Mouse (Mus musculus) midbrain, embryonic 11.5 days (tissue): Measurements from ENCODE around the gene Tyw3. TPM values are rescaled to one million over a fixed set of nuclear protein-coding genes. Genes with fewer than 3 reads are reported as not detected.
A peak's percentile ranks its signal among the peaks of the same experiment; 100 is the strongest.

Experiments
- ATAC-seq: fragments of 200-750 bp; cut with Nextera tagmentation; 2 replicates; pipeline ENCODE4 v1.8.0; 2017; ENCODE audit warnings: moderate TSS enrichment, moderate library complexity; ENCODE audit not compliant: low FRiP score
- DNase-seq: peaks from one replicate; pipeline ENCODE4 v3.0.0; 2015; ENCODE audit warnings: low spot score; ENCODE audit errors: missing footprints
- H3K27ac ChIP-seq: fragments of 300-500 bp; sonication (generic); 2 replicates; pipeline ENCODE4 v1.5.1; 2014; ENCODE audit warnings: low read depth, low read length
- H3K27me3 ChIP-seq: fragments of 300-500 bp; sonication (generic); 2 replicates; pipeline ENCODE4 v1.6.1; 2014; ENCODE audit warnings: mild to moderate bottlenecking, low read length, moderate library complexity, mixed read lengths; ENCODE audit not compliant: control insufficient read depth, insufficient read depth
- H3K36me3 ChIP-seq: fragments of 300-500 bp; sonication (generic); 2 replicates; pipeline ENCODE4 v1.6.1; 2014; ENCODE audit warnings: mild to moderate bottlenecking, low read length, moderate library complexity, mixed read lengths; ENCODE audit not compliant: control insufficient read depth, insufficient read depth
- H3K4me1 ChIP-seq: fragments of 300-500 bp; sonication (generic); 2 replicates; pipeline ENCODE4 v1.6.1; 2014; ENCODE audit warnings: low read length; ENCODE audit not compliant: control insufficient read depth, insufficient read depth
- H3K4me2 ChIP-seq: fragments of 300-500 bp; sonication (generic); 2 replicates; pipeline ENCODE4 v1.6.1; 2014; ENCODE audit warnings: mild to moderate bottlenecking, moderate library complexity
- H3K4me3 ChIP-seq: fragments of 300-500 bp; sonication (generic); 2 replicates; pipeline ENCODE4 v1.5.1; 2014; ENCODE audit warnings: low read depth, low read length
- H3K9ac ChIP-seq: fragments of 300-500 bp; sonication (generic); 2 replicates; pipeline ENCODE4 v1.6.1; 2014; ENCODE audit warnings: low read length
- H3K9me3 ChIP-seq: fragments of 300-500 bp; sonication (generic); 2 replicates; pipeline ENCODE4 v1.6.1; 2016; ENCODE audit warnings: low read length; ENCODE audit not compliant: control insufficient read depth
- WGBS: fragments of 180-500 bp; shearing (Covaris S2); extraction: QIAGEN DNeasy Blood & Tissue Kit; methylation state at CpG from one replicate; pipeline ENCODE4 v1.1.7; 2014; 5-methylcytosine and 5-hydroxymethylcytosine counted together
- polyA plus RNA-seq: library from polyadenylated mRNA; unstranded; fragments of >200 nt; fragmentation: Nextera tagmentation; extraction: Ambion mirVana; gene quantifications from 2 replicates; pipeline ENCODE4 v1.2.1, GENCODE M21; 2014

Tyw3 gene
- polyA plus RNA-seq, 1 experiment from 2014 or later = 19.0 TPM

GRCm38 (mm10) chr3:154577895-154578294 lies 19.0 kb downstream of the Tyw3 start:
- no peaks in the 10 kb centered on the region for H3K27me3 ChIP-seq
- WGBS = 96% methylated on average over 8 of the region's 8 CpGs
- DNase-seq = no peak
- ATAC-seq = no peak
- no peaks in the 10 kb centered on the region for H3K4me1 ChIP-seq
- H3K9ac ChIP-seq = no peak overlapping the region
- H3K4me2 ChIP-seq = no peak overlapping the region
- H3K9me3 ChIP-seq = no peaks in the 10 kb centered on the region
- peaks cover 7% of the 10 kb centered on the region for H3K36me3 ChIP-seq
- H3K27ac ChIP-seq = no peak overlapping the region
- no peak overlapping the region for H3K4me3 ChIP-seq

GRCm38 (mm10) chr3:154573666-154574065 lies 23.2 kb downstream of the Tyw3 start:
- no peaks in the 10 kb centered on the region for H3K9me3 ChIP-seq
- H3K9ac ChIP-seq = no peak overlapping the region
- peaks cover 3% of the 10 kb centered on the region; the same call in 1 of the 2 replicates for H3K27me3 ChIP-seq
- peaks cover 6% of the 10 kb centered on the region; the same call in 1 of the 2 replicates for H3K4me1 ChIP-seq
- no peak overlapping the region for H3K4me2 ChIP-seq
- 83% methylated on average over 6 of the region's 6 CpGs for WGBS
- no peak for DNase-seq
- no peaks in the 10 kb centered on the region for H3K36me3 ChIP-seq
- H3K27ac ChIP-seq = no peak overlapping the region
- H3K4me3 ChIP-seq = no peak overlapping the region
- ATAC-seq = no peak

- ATAC-seq (peak; percentile 85), DNase-seq (peak; percentile 98)
- 11% methylated on average over 12 of the region's 12 CpGs for WGBS
- peaks cover 3% of the 10 kb centered on the region; the same call in 1 of the 2 replicates for H3K27me3 ChIP-seq
- H3K4me3 ChIP-seq = no peak overlapping the region
- H3K9me3 ChIP-seq = no peaks in the 10 kb centered on the region
- no peak overlapping the region for H3K9ac ChIP-seq
- no peaks in the 10 kb centered on the region for H3K36me3 ChIP-seq
- H3K27ac ChIP-seq = no peak overlapping the region
- H3K4me2 ChIP-seq = no peak overlapping the region
- H3K4me1 ChIP-seq = peaks cover 6% of the 10 kb centered on the region; the same call in 1 of the 2 replicates
Observed at GRCm38 (mm10) chr3:154572341-154572972, 24.4 kb downstream of the Tyw3 start.

- 6% methylated on average over 12 of the region's 12 CpGs for WGBS
- peak overlapping the region; percentile 33 for H3K4me2 ChIP-seq
- ATAC-seq (no peak), DNase-seq (peak; percentile 92)
- H3K36me3 ChIP-seq = no peaks in the 10 kb centered on the region
- no peak overlapping the region for H3K9ac ChIP-seq
- H3K4me3 ChIP-seq = no peak overlapping the region
- H3K9me3 ChIP-seq = no peaks in the 10 kb centered on the region
- peaks cover 6% of the 10 kb centered on the region; the same call in 1 of the 2 replicates for H3K4me1 ChIP-seq
- H3K27ac ChIP-seq = no peak overlapping the region
- peaks cover 3% of the 10 kb centered on the region; the same call in 1 of the 2 replicates for H3K27me3 ChIP-seq
Observed at GRCm38 (mm10) chr3:154570786-154571185, 26.1 kb downstream of the Tyw3 start.

GRCm38 (mm10) chr3:154570029-154570575 lies 26.8 kb downstream of the Tyw3 start:
- WGBS = 38% methylated on average over 14 of the region's 14 CpGs
- DNase-seq (peak; percentile 87), ATAC-seq (no peak)
- H3K27me3 ChIP-seq = peaks cover 3% of the 10 kb centered on the region; the same call in 1 of the 2 replicates
- H3K4me2 ChIP-seq = peak overlapping the region; percentile 8; the same call in 1 of the 2 replicates
- H3K4me3 ChIP-seq = no peak overlapping the region
- H3K4me1 ChIP-seq = peaks cover 6% of the 10 kb centered on the region; the same call in 1 of the 2 replicates
- H3K9ac ChIP-seq = no peak overlapping the region
- H3K27ac ChIP-seq = no peak overlapping the region
- H3K36me3 ChIP-seq = no peaks in the 10 kb centered on the region
- no peaks in the 10 kb centered on the region for H3K9me3 ChIP-seq

GRCm38 (mm10) chr3:154565437-154565836 lies 31.5 kb downstream of the Tyw3 start:
- Histone ChIP-seq H3K27ac (no peak overlapping the region), H3K4me1 (no peaks in the 10 kb centered on the region), H3K4me2 (no peak overlapping the region), H3K9ac (no peak overlapping the region), H3K27me3 (no peaks in the 10 kb centered on the region), H3K9me3 (no peaks in the 10 kb centered on the region), H3K4me3 (no peak overlapping the region), H3K36me3 (no peaks in the 10 kb centered on the region)
- 79% methylated on average over 3 of the region's 3 CpGs for WGBS
- ATAC-seq (no peak), DNase-seq (peak; percentile 69)

- no peaks in the 10 kb centered on the region for H3K27me3 ChIP-seq
- ATAC-seq = no peak
- H3K27ac ChIP-seq = no peak overlapping the region
- no peaks in the 10 kb centered on the region for H3K4me1 ChIP-seq
- H3K9ac ChIP-seq = no peak overlapping the region
- H3K9me3 ChIP-seq = no peaks in the 10 kb centered on the region
- DNase-seq = peak; percentile 41
- H3K4me2 ChIP-seq = no peak overlapping the region
- no peaks in the 10 kb centered on the region for H3K36me3 ChIP-seq
- WGBS = 94% methylated on average over 3 of the region's 3 CpGs
- no peak overlapping the region for H3K4me3 ChIP-seq
Observed at GRCm38 (mm10) chr3:154562192-154562591, 34.7 kb downstream of the Tyw3 start.

GRCm38 (mm10) chr3:154551035-154551411 lies 45.9 kb downstream of the Tyw3 start:
- ATAC-seq (peak; percentile 73), DNase-seq (peak; percentile 81)
- H3K27me3 ChIP-seq = peaks cover 3% of the 10 kb centered on the region; the same call in 1 of the 2 replicates
- no peak overlapping the region for H3K4me2 ChIP-seq
- no peak overlapping the region for H3K27ac ChIP-seq
- no peak overlapping the region for H3K9ac ChIP-seq
- no peaks in the 10 kb centered on the region for H3K36me3 ChIP-seq
- peaks cover 18% of the 10 kb centered on the region for H3K4me1 ChIP-seq
- no peaks in the 10 kb centered on the region for H3K9me3 ChIP-seq
- no peak overlapping the region for H3K4me3 ChIP-seq
- WGBS = 37% methylated on average over 5 of the region's 5 CpGs

GRCm38 (mm10) chr3:154550326-154551034 lies 46.4 kb downstream of the Tyw3 start:
- Histone ChIP-seq H3K9me3 (no peaks in the 10 kb centered on the region), H3K27ac (no peak overlapping the region), H3K27me3 (peaks cover 3% of the 10 kb centered on the region; the same call in 1 of the 2 replicates), H3K4me3 (no peak overlapping the region), H3K4me1 (peaks cover 18% of the 10 kb centered on the region), H3K9ac (no peak overlapping the region), H3K36me3 (no peaks in the 10 kb centered on the region), H3K4me2 (no peak overlapping the region)
- DNase-seq (peak; percentile 89), ATAC-seq (peak; percentile 77)
- 35% methylated on average over 17 of the region's 17 CpGs for WGBS
